Mouse (Mus musculus): ENCODE data around the gene Carmil2. TPM values are rescaled to one million over a fixed set of nuclear protein-coding genes. Genes with fewer than 3 reads are reported as not detected.

The Carmil2 gene
- polyA plus RNA-seq, 1 experiment from 2014 or later, result 0.73 TPM

- Histone ChIP-seq H3K9me3 (ENCODE audit: control insufficient read depth, low read length) (no peaks in the 10 kb centered on the region), H3K9ac (ENCODE audit: low read length) (no peak overlapping the region; the same call in 1 of the 2 replicates), H3K4me2 (ENCODE audit: low read depth, severe bottlenecking) (no peak overlapping the region), H3K4me1 (ENCODE audit: control insufficient read depth, insufficient read depth, low read length) (peaks cover 12% of the 10 kb centered on the region), H3K27ac (replicated peaks; ENCODE audit: low read depth, low read length) (no peak overlapping the region), H3K36me3 (ENCODE audit: control insufficient read depth, insufficient read depth, low read length) (peaks cover 2% of the 10 kb centered on the region; the same call in 1 of the 2 replicates), H3K27me3 (ENCODE audit: control insufficient read depth, insufficient read depth, low read length) (no peaks in the 10 kb centered on the region), H3K4me3 (ENCODE audit: low read depth, low read length) (no peak overlapping the region)
- 91% methylated on average over 6 of the region's 6 CpGs for WGBS
- ATAC-seq (ENCODE audit: insufficient number of reproducible peaks, low FRiP score, low TSS enrichment, low read depth) (no peak), DNase-seq (ENCODE audit: low spot score) (no peak)
Observed at GRCm38 (mm10) chr8:105704955-105705354, 18.9 kb downstream of the Carmil2 start.

- Histone ChIP-seq H3K4me2 (ENCODE audit: low read depth, severe bottlenecking) (peak overlapping the region; percentile 59), H3K27me3 (ENCODE audit: control insufficient read depth, insufficient read depth, low read length) (no peaks in the 10 kb centered on the region), H3K4me3 (ENCODE audit: low read depth, low read length) (no peak overlapping the region), H3K4me1 (ENCODE audit: control insufficient read depth, insufficient read depth, low read length) (peaks cover 8% of the 10 kb centered on the region), H3K27ac (replicated peaks; ENCODE audit: low read depth, low read length) (no peak overlapping the region), H3K9ac (ENCODE audit: low read length) (peak overlapping the region; percentile 73; the same call in 1 of the 2 replicates), H3K36me3 (ENCODE audit: control insufficient read depth, insufficient read depth, low read length) (peaks cover 2% of the 10 kb centered on the region; the same call in 1 of the 2 replicates), H3K9me3 (ENCODE audit: control insufficient read depth, low read length) (no peaks in the 10 kb centered on the region)
- no peak for ATAC-seq (ENCODE audit: insufficient number of reproducible peaks, low FRiP score, low TSS enrichment, low read depth)
- DNase-seq (ENCODE audit: low spot score), result no peak
- 85% methylated on average over 12 of the region's 12 CpGs for WGBS
Observed at GRCm38 (mm10) chr8:105706426-105706825, 20.4 kb downstream of the Carmil2 start.

- Histone ChIP-seq H3K9ac (ENCODE audit: low read length) (peak within 1 kb of the TSS; percentile 73), H3K36me3 (ENCODE audit: control insufficient read depth, insufficient read depth, low read length) (peaks cover 2% of the 10 kb centered on the region; the same call in 1 of the 2 replicates), H3K4me3 (ENCODE audit: low read depth, low read length) (peak within 1 kb of the TSS; percentile 70), H3K27me3 (ENCODE audit: control insufficient read depth, insufficient read depth, low read length) (no peaks in the 10 kb centered on the region), H3K27ac (replicated peaks; ENCODE audit: low read depth, low read length) (0 out of 2 replicates have a peak within 1 kb of the TSS, but pooled peaks have one; percentile 1), H3K9me3 (ENCODE audit: control insufficient read depth, low read length) (no peaks in the 10 kb centered on the region), H3K4me1 (ENCODE audit: control insufficient read depth, insufficient read depth, low read length) (peaks cover 5% of the 10 kb centered on the region), H3K4me2 (ENCODE audit: low read depth, severe bottlenecking) (peak within 1 kb of the TSS; percentile 59)
- DNase-seq (ENCODE audit: low spot score), result peak; percentile 96
- under 1% methylated on average over 55 of the region's 55 CpGs for WGBS
- peak; percentile 90 for ATAC-seq (ENCODE audit: insufficient number of reproducible peaks, low FRiP score, low TSS enrichment, low read depth)
Observed at GRCm38 (mm10) chr8:105707498-105708403, 21.7 kb downstream of the Carmil2 start, which contains the start of the genes 4933405L10Rik and Enkd1. Gene 4933405L10Rik, plus strand, starts transcription at chr8:105707655. Gene Enkd1, minus strand, starts transcription at chr8:105708210.

DNA sequence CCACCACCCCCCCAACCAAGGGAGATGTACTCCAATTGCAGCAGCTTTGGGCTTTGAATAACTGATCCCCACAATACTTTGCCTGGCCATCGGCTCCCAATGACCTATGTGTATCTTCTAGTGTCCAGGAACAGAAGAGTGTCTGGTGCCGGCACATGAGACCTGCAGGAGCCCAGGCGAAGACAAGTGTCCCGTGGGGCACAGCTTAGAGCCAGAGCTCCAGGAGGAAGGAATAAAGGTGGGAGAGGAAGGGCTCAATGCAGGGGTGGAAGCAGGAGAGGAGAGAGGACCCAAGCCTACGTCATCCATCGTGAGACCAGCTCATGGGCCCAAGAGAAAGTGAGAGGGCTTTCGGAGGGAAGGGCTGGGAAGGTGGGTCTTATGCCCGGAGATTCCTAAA is 22.6 kb downstream of the Carmil2 start:
- no peak overlapping the region for H3K4me3 ChIP-seq (ENCODE audit: low read depth, low read length)
- no peak overlapping the region for H3K4me2 ChIP-seq (ENCODE audit: low read depth, severe bottlenecking)
- 92% methylated on average over 8 of the region's 8 CpGs for WGBS

DNA sequence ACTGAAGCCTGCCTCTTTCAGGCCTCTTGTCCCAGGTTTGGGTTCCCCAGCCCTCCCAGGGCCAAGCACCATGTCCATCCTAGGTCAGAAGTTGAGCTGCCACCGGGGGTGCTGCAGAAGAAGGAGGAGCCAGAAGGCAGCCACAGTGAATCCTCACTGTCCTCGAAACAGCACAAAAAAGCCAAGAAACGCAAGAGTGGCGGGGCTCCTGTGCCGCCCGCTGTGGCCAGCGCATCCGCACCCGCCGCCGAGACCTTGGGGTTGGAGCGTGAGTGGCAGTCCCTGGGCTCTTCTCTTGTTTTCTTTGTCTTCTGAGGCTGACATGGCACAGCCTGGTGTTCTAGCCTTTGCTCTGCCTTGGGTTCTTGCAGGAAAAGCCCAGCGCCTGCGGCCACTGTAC is 23.2 kb downstream of the Carmil2 start:
- Histone ChIP-seq H3K4me3 (ENCODE audit: low read depth, low read length) (no peak overlapping the region), H3K4me2 (ENCODE audit: low read depth, severe bottlenecking) (no peak overlapping the region), H3K9ac (ENCODE audit: low read length) (no peak overlapping the region), H3K9me3 (ENCODE audit: control insufficient read depth, low read length) (no peaks in the 10 kb centered on the region), H3K27me3 (ENCODE audit: control insufficient read depth, insufficient read depth, low read length) (no peaks in the 10 kb centered on the region), H3K27ac (replicated peaks; ENCODE audit: low read depth, low read length) (no peak overlapping the region), H3K4me1 (ENCODE audit: control insufficient read depth, insufficient read depth, low read length) (peaks cover 5% of the 10 kb centered on the region), H3K36me3 (ENCODE audit: control insufficient read depth, insufficient read depth, low read length) (peaks cover 2% of the 10 kb centered on the region; the same call in 1 of the 2 replicates)
- no peak for ATAC-seq (ENCODE audit: insufficient number of reproducible peaks, low FRiP score, low TSS enrichment, low read depth)
- no peak for DNase-seq (ENCODE audit: low spot score)
- 75% methylated on average over 14 of the region's 14 CpGs for WGBS

More for the DNA sequence above, 22.6 kb downstream of the Carmil2 start:
- ATAC-seq (ENCODE audit: insufficient number of reproducible peaks, low FRiP score, low TSS enrichment, low read depth) (no peak), DNase-seq (ENCODE audit: low spot score) (no peak)
- Histone ChIP-seq H3K9ac (ENCODE audit: low read length) (no peak overlapping the region), H3K9me3 (ENCODE audit: control insufficient read depth, low read length) (no peaks in the 10 kb centered on the region), H3K27ac (replicated peaks; ENCODE audit: low read depth, low read length) (no peak overlapping the region), H3K36me3 (ENCODE audit: control insufficient read depth, insufficient read depth, low read length) (peaks cover 2% of the 10 kb centered on the region; the same call in 1 of the 2 replicates), H3K4me1 (ENCODE audit: control insufficient read depth, insufficient read depth, low read length) (peaks cover 5% of the 10 kb centered on the region), H3K27me3 (ENCODE audit: control insufficient read depth, insufficient read depth, low read length) (no peaks in the 10 kb centered on the region)

DNA sequence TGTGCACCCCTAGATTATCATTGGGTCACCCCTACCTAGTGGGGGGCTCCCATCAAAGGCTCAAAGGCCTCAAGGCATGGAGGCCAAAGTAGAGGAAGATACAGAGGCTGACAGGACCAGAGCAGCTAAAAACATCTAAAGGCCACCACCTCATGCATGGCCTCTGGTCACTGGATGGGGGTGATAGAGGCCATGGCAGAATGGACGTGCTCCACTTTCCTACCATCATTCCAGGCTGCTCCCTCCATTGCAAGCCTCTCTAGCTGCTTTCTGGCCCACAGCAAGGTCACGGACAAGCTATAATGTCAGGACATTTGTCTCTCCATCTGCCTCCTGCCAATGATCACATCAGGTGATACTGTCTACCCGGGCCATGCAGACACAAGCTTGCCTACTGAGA is 26.2 kb downstream of the Carmil2 start:
- no peak for DNase-seq (ENCODE audit: low spot score)
- Histone ChIP-seq H3K27me3 (ENCODE audit: control insufficient read depth, insufficient read depth, low read length) (no peaks in the 10 kb centered on the region), H3K36me3 (ENCODE audit: control insufficient read depth, insufficient read depth, low read length) (no peaks in the 10 kb centered on the region; the same call in 1 of the 2 replicates), H3K4me1 (ENCODE audit: control insufficient read depth, insufficient read depth, low read length) (no peaks in the 10 kb centered on the region), H3K27ac (replicated peaks; ENCODE audit: low read depth, low read length) (no peak overlapping the region), H3K9ac (ENCODE audit: low read length) (no peak overlapping the region), H3K4me3 (ENCODE audit: low read depth, low read length) (no peak overlapping the region), H3K4me2 (ENCODE audit: low read depth, severe bottlenecking) (no peak overlapping the region), H3K9me3 (ENCODE audit: control insufficient read depth, low read length) (no peaks in the 10 kb centered on the region)
- no peak for ATAC-seq (ENCODE audit: insufficient number of reproducible peaks, low FRiP score, low TSS enrichment, low read depth)
- 83% methylated on average over 3 of the region's 3 CpGs for WGBS

- H3K27ac ChIP-seq (replicated peaks; ENCODE audit: low read depth, low read length), result no peak overlapping the region
- H3K9me3 ChIP-seq (ENCODE audit: control insufficient read depth, low read length), result no peaks in the 10 kb centered on the region
- no peak overlapping the region for H3K4me2 ChIP-seq (ENCODE audit: low read depth, severe bottlenecking)
- H3K9ac ChIP-seq (ENCODE audit: low read length), result no peak overlapping the region
- ATAC-seq (ENCODE audit: insufficient number of reproducible peaks, low FRiP score, low TSS enrichment, low read depth) (no peak), DNase-seq (ENCODE audit: low spot score) (peak; percentile 95)
- no peaks in the 10 kb centered on the region for H3K4me1 ChIP-seq (ENCODE audit: control insufficient read depth, insufficient read depth, low read length)
- H3K36me3 ChIP-seq (ENCODE audit: control insufficient read depth, insufficient read depth, low read length), result no peaks in the 10 kb centered on the region; the same call in 1 of the 2 replicates
- no peak overlapping the region for H3K4me3 ChIP-seq (ENCODE audit: low read depth, low read length)
- WGBS, result 3% methylated on average over 3 of the region's 3 CpGs
- H3K27me3 ChIP-seq (ENCODE audit: control insufficient read depth, insufficient read depth, low read length), result no peaks in the 10 kb centered on the region
Observed at GRCm38 (mm10) chr8:105714139-105714538, 28.1 kb downstream of the Carmil2 start.

DNA sequence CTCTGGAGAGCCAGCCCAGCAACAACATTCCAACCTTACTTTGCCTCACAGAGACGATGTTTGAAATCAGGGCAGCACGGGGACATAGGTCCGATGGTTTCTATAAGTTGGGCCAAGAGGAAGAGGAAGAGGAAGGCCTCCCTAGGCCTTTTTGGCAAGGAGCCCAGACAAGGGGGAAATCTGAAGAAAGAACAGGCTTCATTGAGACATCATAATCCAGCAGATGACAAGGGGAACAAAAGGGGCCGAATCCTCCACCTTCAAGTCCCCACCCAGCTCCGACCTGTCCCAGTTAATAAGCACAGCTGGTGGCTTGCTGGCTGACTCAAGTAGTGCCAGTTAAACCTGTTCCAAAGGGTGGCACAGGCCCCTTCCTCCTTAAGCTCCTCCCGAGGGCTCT is 29.0 kb downstream of the Carmil2 start:
- H3K9me3 ChIP-seq (ENCODE audit: control insufficient read depth, low read length), result no peaks in the 10 kb centered on the region
- no peak overlapping the region for H3K4me3 ChIP-seq (ENCODE audit: low read depth, low read length)
- WGBS, result 89% methylated on average over 6 of the region's 6 CpGs
- DNase-seq (ENCODE audit: low spot score), result no peak
- no peak overlapping the region for H3K4me2 ChIP-seq (ENCODE audit: low read depth, severe bottlenecking)
- ATAC-seq (ENCODE audit: insufficient number of reproducible peaks, low FRiP score, low TSS enrichment, low read depth), result no peak
- H3K9ac ChIP-seq (ENCODE audit: low read length), result no peak overlapping the region
- H3K36me3 ChIP-seq (ENCODE audit: control insufficient read depth, insufficient read depth, low read length), result no peaks in the 10 kb centered on the region; the same call in 1 of the 2 replicates
- H3K27ac ChIP-seq (replicated peaks; ENCODE audit: low read depth, low read length), result no peak overlapping the region
- no peaks in the 10 kb centered on the region for H3K27me3 ChIP-seq (ENCODE audit: control insufficient read depth, insufficient read depth, low read length)
- no peaks in the 10 kb centered on the region for H3K4me1 ChIP-seq (ENCODE audit: control insufficient read depth, insufficient read depth, low read length)
